Mouse (Mus musculus): ENCODE results near the gene C1ql4. TPM values are rescaled to one million over a fixed set of nuclear protein-coding genes. Genes with fewer than 3 reads are reported as not detected.

Gene C1ql4
- polyA plus RNA-seq, 1 experiment from 2014 or later = 0.41 TPM

- Histone ChIP-seq H3K4me3 (ENCODE audit: control insufficient read depth in 1 of 2, insufficient read depth in 1 of 2, low read depth in 1 of 2, low read length in 2 of 2) (no peak overlapping the region), H3K4me1 (ENCODE audit: control insufficient read depth in 2 of 2, insufficient read depth in 2 of 2, low read length in 2 of 2) (peaks cover 16 to 26% of the 10 kb centered on the region in 2 experiments), H3K9me3 (ENCODE audit: control insufficient read depth, low read length) (no peaks in the 10 kb centered on the region), H3K4me2 (ENCODE audit: low read length) (no peak overlapping the region), H3K27me3 (ENCODE audit: control insufficient read depth, insufficient read depth, low read length) (no peaks in the 10 kb centered on the region), H3K27ac (replicated peaks in 1 of 2; ENCODE audit: control insufficient read depth in 1 of 2, insufficient read depth in 1 of 2, low read depth in 2 of 2, low read length in 2 of 2) (no peak overlapping the region), H3K36me3 (ENCODE audit: control insufficient read depth, insufficient read depth, low read length) (peaks cover 44% of the 10 kb centered on the region), H3K9ac (ENCODE audit: low read length) (no peak overlapping the region)
- 71% methylated on average over 1 of the region's 1 CpGs for WGBS
- no peak for ATAC-seq (ENCODE audit: insufficient number of reproducible peaks, insufficient read depth, low FRiP score, low read depth)
Measured at GRCm38 (mm10) chr15:99038025-99038424, 49.6 kb downstream of the C1ql4 start.

- H3K4me1 ChIP-seq (ENCODE audit: control insufficient read depth in 2 of 2, insufficient read depth in 2 of 2, low read length in 2 of 2) = peaks cover 25 to 41% of the 10 kb centered on the region in 2 experiments
Measured at GRCm38 (mm10) chr15:99036249-99036905, 51.2 kb downstream of the C1ql4 start.

GRCm38 (mm10) chr15:99035431-99035830 is 52.2 kb downstream of the C1ql4 start:
- peaks cover 27 to 47% of the 10 kb centered on the region in 2 experiments for H3K4me1 ChIP-seq (ENCODE audit: control insufficient read depth in 2 of 2, insufficient read depth in 2 of 2, low read length in 2 of 2)
- H3K9me3 ChIP-seq (ENCODE audit: control insufficient read depth, low read length) = no peaks in the 10 kb centered on the region
- no peak overlapping the region for H3K9ac ChIP-seq (ENCODE audit: low read length)
- peaks cover 44% of the 10 kb centered on the region for H3K36me3 ChIP-seq (ENCODE audit: control insufficient read depth, insufficient read depth, low read length)
- ATAC-seq (ENCODE audit: insufficient number of reproducible peaks, insufficient read depth, low FRiP score, low read depth) = no peak
- no peak overlapping the region for H3K4me2 ChIP-seq (ENCODE audit: low read length)
- H3K27me3 ChIP-seq (ENCODE audit: control insufficient read depth, insufficient read depth, low read length) = no peaks in the 10 kb centered on the region
- H3K27ac ChIP-seq (replicated peaks in 1 of 2; ENCODE audit: control insufficient read depth in 1 of 2, insufficient read depth in 1 of 2, low read depth in 2 of 2, low read length in 2 of 2) = no peak overlapping the region
- no peak overlapping the region for H3K4me3 ChIP-seq (ENCODE audit: control insufficient read depth in 1 of 2, insufficient read depth in 1 of 2, low read depth in 1 of 2, low read length in 2 of 2)
- 73% methylated on average over 4 of the region's 4 CpGs for WGBS

More at GRCm38 (mm10) chr15:99036249-99036905, 51.2 kb downstream of the C1ql4 start:
- peak overlapping the region; percentile 26 to 42; a peak in 2 of 4 replicates for H3K27ac ChIP-seq (replicated peaks in 1 of 2; ENCODE audit: control insufficient read depth in 1 of 2, insufficient read depth in 1 of 2, low read depth in 2 of 2, low read length in 2 of 2)
- H3K36me3 ChIP-seq (ENCODE audit: control insufficient read depth, insufficient read depth, low read length) = peaks cover 44% of the 10 kb centered on the region
- H3K4me2 ChIP-seq (ENCODE audit: low read length) = no peak overlapping the region
- WGBS = 47% methylated on average over 8 of the region's 8 CpGs
- peak; percentile 63 for ATAC-seq (ENCODE audit: insufficient number of reproducible peaks, insufficient read depth, low FRiP score, low read depth)
- no peaks in the 10 kb centered on the region for H3K9me3 ChIP-seq (ENCODE audit: control insufficient read depth, low read length)
- H3K4me3 ChIP-seq (ENCODE audit: control insufficient read depth in 1 of 2, insufficient read depth in 1 of 2, low read depth in 1 of 2, low read length in 2 of 2) = no peak overlapping the region
- H3K9ac ChIP-seq (ENCODE audit: low read length) = no peak overlapping the region
- H3K27me3 ChIP-seq (ENCODE audit: control insufficient read depth, insufficient read depth, low read length) = no peaks in the 10 kb centered on the region

Small RNA genes within 50 kb of the gene (microRNA-seq; reads per million reads assigned to microRNA genes)
- 1.7 reads per million for gene Mir6960

Other genes with a start within 250 kb of the C1ql4 start
- gene Kmt2d, start 216.6 kb downstream of the C1ql4 start, polyA plus RNA-seq (2014; fragmentation: Nextera tagmentation; extraction: Ambion mirVana) = 12.7 and 13.0 TPM in 2 replicates
- gene Rhebl1, start 193.3 kb downstream of the C1ql4 start, polyA plus RNA-seq (2014; fragmentation: Nextera tagmentation; extraction: Ambion mirVana) = 4.0 and 4.9 TPM in 2 replicates
- 0.93 and 1.1 TPM in 2 replicates for gene Dhh, start 189.3 kb downstream of the C1ql4 start, polyA plus RNA-seq (2014; fragmentation: Nextera tagmentation; extraction: Ambion mirVana)
- 3.5 and 5.7 TPM in 2 replicates for gene Lmbr1l, start 169.6 kb downstream of the C1ql4 start, polyA plus RNA-seq (2014; fragmentation: Nextera tagmentation; extraction: Ambion mirVana)
- gene Tuba1b, start 153.3 kb downstream of the C1ql4 start, polyA plus RNA-seq (2014; fragmentation: Nextera tagmentation; extraction: Ambion mirVana) = 1,494 and 1,560 TPM in 2 replicates
- gene Gm49450, start 134.3 kb downstream of the C1ql4 start, polyA plus RNA-seq (2014; fragmentation: Nextera tagmentation; extraction: Ambion mirVana) = not detected in 2 replicates
- gene Tuba1a, start 134.1 kb downstream of the C1ql4 start, polyA plus RNA-seq (2014; fragmentation: Nextera tagmentation; extraction: Ambion mirVana) = 790 and 917 TPM in 2 replicates
- gene Tuba1c, start 57.9 kb downstream of the C1ql4 start, polyA plus RNA-seq (2014; fragmentation: Nextera tagmentation; extraction: Ambion mirVana) = 143 and 146 TPM in 2 replicates
- gene Prph, start 32.6 kb downstream of the C1ql4 start, polyA plus RNA-seq (2014; fragmentation: Nextera tagmentation; extraction: Ambion mirVana) = 0.36 and 3.2 TPM in 2 replicates
- gene Troap, start 13.2 kb downstream of the C1ql4 start, polyA plus RNA-seq (2014; fragmentation: Nextera tagmentation; extraction: Ambion mirVana) = 14.8 and 16.5 TPM in 2 replicates
- gene Dnajc22, start 5.4 kb upstream of the C1ql4 start, polyA plus RNA-seq (2014; fragmentation: Nextera tagmentation; extraction: Ambion mirVana) = 0.93 and 1.3 TPM in 2 replicates
- gene Spats2, start 38.1 kb upstream of the C1ql4 start, polyA plus RNA-seq (2014; fragmentation: Nextera tagmentation; extraction: Ambion mirVana) = 34.8 and 35.9 TPM in 2 replicates
- gene Kcnh3, start 137.0 kb upstream of the C1ql4 start, polyA plus RNA-seq (2014; fragmentation: Nextera tagmentation; extraction: Ambion mirVana) = 0.12 TPM in 1 of 2 replicates, not detected in the other
- gene Mcrs1, start 164.1 kb upstream of the C1ql4 start, polyA plus RNA-seq (2014; fragmentation: Nextera tagmentation; extraction: Ambion mirVana) = 167 and 173 TPM in 2 replicates
- 31.2 and 38.0 TPM in 2 replicates for gene Prpf40b, start 207.3 kb upstream of the C1ql4 start, polyA plus RNA-seq (2014; fragmentation: Nextera tagmentation; extraction: Ambion mirVana)
- 0.36 TPM in 1 of 2 replicates, not detected in the other for gene Fam186b, start 208.1 kb upstream of the C1ql4 start, polyA plus RNA-seq (2014; fragmentation: Nextera tagmentation; extraction: Ambion mirVana)

Data from heart, embryonic 14.5 days (tissue).